Mouse (Mus musculus) heart, adult 2 months (tissue): ENCODE measurements around the gene Naa80. TPM values are rescaled to one million over a fixed set of nuclear protein-coding genes. Genes with fewer than 3 reads are reported as not detected.

ENCODE experiments used
- DNase-seq, 2 experiments: peaks; one replicate each; pipeline ENCODE4 v3.0.0; 2021
- H3K27ac ChIP-seq: fragments of 200-600 bp; 2 replicates; pipeline ENCODE4 v1.8.1; 2022
- H3K27me3 ChIP-seq: fragments of 200-500 bp; 2 replicates; pipeline ENCODE4 v1.6.1; 2012; ENCODE audit warnings: mild to moderate bottlenecking, low read length, inconsistent platforms, mixed read lengths; ENCODE audit not compliant: control insufficient read depth, insufficient read depth
- H3K36me3 ChIP-seq: fragments of 200-500 bp; 2 replicates; pipeline ENCODE4 v1.6.1; 2012; ENCODE audit warnings: low read length, inconsistent platforms; ENCODE audit not compliant: control insufficient read depth, insufficient read depth
- H3K4me1 ChIP-seq: fragments of 200-500 bp; 2 replicates; pipeline ENCODE4 v1.6.1; 2011; ENCODE audit warnings: low read length; ENCODE audit not compliant: control insufficient read depth, insufficient read depth
- H3K4me3 ChIP-seq: fragments of 200-600 bp; 2 replicates; pipeline ENCODE4 v1.8.1; 2022
- H3K79me2 ChIP-seq: fragments of 200-500 bp; replicated peaks from 2 replicates; pipeline ENCODE4 v1.6.1; 2012; ENCODE audit warnings: mild to moderate bottlenecking, inconsistent platforms, low read length, moderate library complexity, mixed read lengths; ENCODE audit not compliant: control insufficient read depth, insufficient read depth
- H3K9ac ChIP-seq: fragments of 200-500 bp; 2 replicates; pipeline ENCODE4 v1.6.1; 2012; ENCODE audit warnings: low read depth, mild to moderate bottlenecking, control low read depth, inconsistent platforms, low read length, mixed read lengths
- CTCF ChIP-seq: fragments of 200-600 bp; IDR thresholded peaks from 2 replicates; pipeline ENCODE4 v1.8.1; 2022; ENCODE audit warnings: antibody characterized with exemption, mild to moderate bottlenecking, moderate library complexity
- EP300 ChIP-seq: fragments of 200-500 bp; IDR thresholded peaks from 2 replicates; pipeline ENCODE4 v1.6.1; 2011; ENCODE audit warnings: low read depth, low read length, control low read depth; ENCODE audit not compliant: insufficient read depth
- POLR2A ChIP-seq: fragments of 200-500 bp; IDR thresholded peaks from 2 replicates; pipeline ENCODE4 v1.6.1; 2011; ENCODE audit warnings: mild to moderate bottlenecking, low read depth, low read length, control low read depth; ENCODE audit not compliant: insufficient read depth
- WGBS: fragments of 180-500 bp; shearing (Covaris S2); methylation state at CpG from one replicate; pipeline ENCODE4 v1.1.7; 2018; 5-methylcytosine and 5-hydroxymethylcytosine counted together
- intact Hi-C: fragments of 180-260 bp; cut with DNase I; formaldehyde crosslinking; loops from one replicate; pipeline ENCODE4 v1.15.1; 2025
- long read RNA-seq: library from polyadenylated mRNA; stranded (forward); transcript quantifications from one replicate; pipeline ENCODE4 v2.0.0, GENCODE M21; 2021
- polyA plus RNA-seq: library from polyadenylated mRNA; depleted of rRNA; stranded (reverse); fragments of >200 nt; gene quantifications from 2 replicates; pipeline ENCODE4 v1.2.3, GENCODE M21; 2012; rRNA removed
- total RNA-seq, 2 experiments: library from RNA; stranded (reverse); gene quantifications; 2 replicates each; pipeline ENCODE4 v1.2.3; 2021

Naa80 gene
- 10 to 100 TPM; 14.9 to 17.4 TPM for total RNA-seq
- polyA plus RNA-seq: 30.0 and 45.4 TPM in 2 replicates
- long read RNA-seq, transcript Naa80-201 (2 exons, 2,053 nt): major isoform, 7 of 8 reads
- long read RNA-seq, partial matches to known transcripts: 1 of 8 reads
- long read RNA-seq, other reads (novel, unspliced or antisense): 0 of 8 reads

- Histone ChIP-seq H3K27me3 (no peaks in the 10 kb centered on the region), H3K27ac (no peak within 1 kb of the TSS; the same call in 1 of the 2 replicates), H3K9ac (no peak within 1 kb of the TSS), H3K4me1 (peaks cover 15% of the 10 kb centered on the region), H3K4me3 (no peak within 1 kb of the TSS), H3K36me3 (no peaks in the 10 kb centered on the region), H3K79me2 (no peaks in the 10 kb centered on the region)
- intact Hi-C loops: no loop called here
- DNase-seq: no peak
- TF ChIP-seq POLR2A (no peak), EP300 (no peak), CTCF (no peak)
- whole genome bisulfite sequencing: 74% methylated on average over 3 of the region's 3 CpGs
Observed at GRCm38 (mm10) chr9:107578587-107578986, at the start of gene Naa80. Gene Naa80, plus strand, starts transcription at chr9:107578887.

- Histone ChIP-seq H3K27ac (peak within 1 kb of the TSS; percentile 91), H3K4me1 (peaks cover 13% of the 10 kb centered on the region), H3K27me3 (no peaks in the 10 kb centered on the region), H3K9ac (peak within 1 kb of the TSS; percentile 93), H3K79me2 (peaks cover 9% of the 10 kb centered on the region), H3K4me3 (peak within 1 kb of the TSS; percentile 89), H3K36me3 (peaks cover 5% of the 10 kb centered on the region; the same call in 1 of the 2 replicates)
- WGBS: under 1% methylated on average over 48 of the region's 48 CpGs
- intact Hi-C loops: loop anchor here (1.0 to 10.0 kb wide), 2 partner anchors 8 to 639 kb away; partner anchors contain the start of genes Cyb561d2, Manf and Nprl2
- TF ChIP-seq EP300: peak; percentile 52; the same call in 1 of the 2 replicates
- peak; percentile 57 for TF ChIP-seq CTCF
- TF ChIP-seq POLR2A: peak; percentile 80
- peak; percentile 89 to 96 for DNase-seq
Observed at GRCm38 (mm10) chr9:107533791-107534407, 44.8 kb upstream of the Naa80 start, which contains the start of gene Tmem115. Gene Tmem115, plus strand, starts transcription at chr9:107533945.

- H3K4me3 ChIP-seq: peak overlapping the region; percentile 89
- intact Hi-C loops: loop anchor here (10.0 kb wide), 1 partner anchor 640 kb away; the partner anchor contains the start of gene Manf
- TF ChIP-seq CTCF (no peak), EP300 (no peak), POLR2A (no peak)
- peaks cover 13% of the 10 kb centered on the region for H3K4me1 ChIP-seq
- peak overlapping the region; percentile 91 for H3K27ac ChIP-seq
- WGBS: under 1% methylated on average over 40 of the region's 40 CpGs
- H3K9ac ChIP-seq: peak overlapping the region; percentile 93
- no peaks in the 10 kb centered on the region for H3K27me3 ChIP-seq
- no peak for DNase-seq
- H3K79me2 ChIP-seq: peaks cover 9% of the 10 kb centered on the region
- peaks cover 5% of the 10 kb centered on the region; the same call in 1 of the 2 replicates for H3K36me3 ChIP-seq
Observed at GRCm38 (mm10) chr9:107534408-107535202, 44.1 kb upstream of the Naa80 start.

- 75% methylated on average over 7 of the region's 7 CpGs for WGBS
- Histone ChIP-seq H3K4me1 (peaks cover 16% of the 10 kb centered on the region), H3K79me2 (peaks cover 9% of the 10 kb centered on the region), H3K4me3 (no peak overlapping the region), H3K27ac (no peak overlapping the region), H3K27me3 (no peaks in the 10 kb centered on the region), H3K36me3 (peaks cover 5% of the 10 kb centered on the region; the same call in 1 of the 2 replicates), H3K9ac (no peak overlapping the region)
- intact Hi-C loops: loop anchor here (10.0 kb wide), 1 partner anchor 643 kb away; the partner anchor contains the start of gene Manf
- TF ChIP-seq CTCF (no peak), EP300 (no peak), POLR2A (no peak)
- no peak for DNase-seq
Observed at GRCm38 (mm10) chr9:107538231-107538630, 40.5 kb upstream of the Naa80 start.

GRCm38 (mm10) chr9:107538711-107539110, 40.0 kb upstream of the Naa80 start:
- 90% methylated on average over 3 of the region's 3 CpGs for WGBS

More at GRCm38 (mm10) chr9:107538711-107539110, 40.0 kb upstream of the Naa80 start:
- H3K27ac ChIP-seq: no peak overlapping the region
- no peak for TF ChIP-seq EP300
- H3K79me2 ChIP-seq: peaks cover 9% of the 10 kb centered on the region
- intact Hi-C loops: loop anchor here (10.0 kb wide), 1 partner anchor 644 kb away; the partner anchor contains the start of gene Manf
- no peaks in the 10 kb centered on the region for H3K27me3 ChIP-seq
- peaks cover 5% of the 10 kb centered on the region; the same call in 1 of the 2 replicates for H3K36me3 ChIP-seq
- peaks cover 15% of the 10 kb centered on the region for H3K4me1 ChIP-seq
- no peak for DNase-seq
- H3K4me3 ChIP-seq: no peak overlapping the region
- H3K9ac ChIP-seq: no peak overlapping the region
